Mouse (Mus musculus) heart, embryonic 11.5 days (tissue): ENCODE results near the gene Tomm40l. TPM values are rescaled to one million over a fixed set of nuclear protein-coding genes. Genes with fewer than 3 reads are reported as not detected.
A peak's percentile ranks its signal among the peaks of the same experiment; 100 is the strongest.

ENCODE experiments used
- ATAC-seq: fragments of 200-750 bp; cut with Nextera tagmentation; replicated peaks from 2 replicates; pipeline ENCODE4 v1.8.0; 2017; ENCODE audit warnings: moderate library complexity; ENCODE audit not compliant: insufficient number of reproducible peaks, low FRiP score, low TSS enrichment
- H3K27ac ChIP-seq: fragments of 300-500 bp; sonication (generic); 2 replicates; pipeline ENCODE4 v1.5.1; 2014; ENCODE audit warnings: mild to moderate bottlenecking, low read depth, low read length
- H3K27me3 ChIP-seq: fragments of 300-500 bp; sonication (generic); 2 replicates; pipeline ENCODE4 v1.6.1; 2014; ENCODE audit warnings: mild to moderate bottlenecking, low read length, mixed read lengths; ENCODE audit not compliant: control insufficient read depth, insufficient read depth
- H3K36me3 ChIP-seq: fragments of 300-500 bp; sonication (generic); 2 replicates; pipeline ENCODE4 v1.6.1; 2014; ENCODE audit warnings: mild to moderate bottlenecking, low read length, moderate library complexity, mixed read lengths; ENCODE audit not compliant: control insufficient read depth, insufficient read depth
- H3K4me1 ChIP-seq: fragments of 300-500 bp; sonication (generic); 2 replicates; pipeline ENCODE4 v1.6.1; 2014; ENCODE audit warnings: low read length; ENCODE audit not compliant: control insufficient read depth, insufficient read depth
- H3K4me2 ChIP-seq: fragments of 300-500 bp; sonication (generic); 2 replicates; pipeline ENCODE4 v1.6.1; 2014; ENCODE audit warnings: mild to moderate bottlenecking, moderate library complexity
- H3K4me3 ChIP-seq: fragments of 300-500 bp; sonication (generic); 2 replicates; pipeline ENCODE4 v1.5.1; 2014; ENCODE audit warnings: low read depth, low read length
- H3K9ac ChIP-seq: fragments of 300-500 bp; sonication (generic); 2 replicates; pipeline ENCODE4 v1.6.1; 2014; ENCODE audit warnings: mild to moderate bottlenecking, low read depth, low read length, moderate library complexity
- H3K9me3 ChIP-seq: fragments of 300-500 bp; sonication (generic); replicated peaks from 2 replicates; pipeline ENCODE4 v1.6.1; 2016; ENCODE audit warnings: low read length; ENCODE audit not compliant: control insufficient read depth
- WGBS: fragments of 180-500 bp; shearing (Covaris S2); extraction: QIAGEN DNeasy Blood & Tissue Kit; methylation state at CpG from one replicate; pipeline ENCODE4 v1.1.7; 2014; ENCODE audit not compliant: insufficient replicate concordance; 5-methylcytosine and 5-hydroxymethylcytosine counted together
- polyA plus RNA-seq: library from polyadenylated mRNA; unstranded; fragments of >200 nt; fragmentation: Nextera tagmentation; extraction: Ambion mirVana; gene quantifications from 2 replicates; pipeline ENCODE4 v1.2.1, GENCODE M21; 2014

Tomm40l gene
- polyA plus RNA-seq, 1 experiment from 2014 or later: 44.1 TPM

DNA sequence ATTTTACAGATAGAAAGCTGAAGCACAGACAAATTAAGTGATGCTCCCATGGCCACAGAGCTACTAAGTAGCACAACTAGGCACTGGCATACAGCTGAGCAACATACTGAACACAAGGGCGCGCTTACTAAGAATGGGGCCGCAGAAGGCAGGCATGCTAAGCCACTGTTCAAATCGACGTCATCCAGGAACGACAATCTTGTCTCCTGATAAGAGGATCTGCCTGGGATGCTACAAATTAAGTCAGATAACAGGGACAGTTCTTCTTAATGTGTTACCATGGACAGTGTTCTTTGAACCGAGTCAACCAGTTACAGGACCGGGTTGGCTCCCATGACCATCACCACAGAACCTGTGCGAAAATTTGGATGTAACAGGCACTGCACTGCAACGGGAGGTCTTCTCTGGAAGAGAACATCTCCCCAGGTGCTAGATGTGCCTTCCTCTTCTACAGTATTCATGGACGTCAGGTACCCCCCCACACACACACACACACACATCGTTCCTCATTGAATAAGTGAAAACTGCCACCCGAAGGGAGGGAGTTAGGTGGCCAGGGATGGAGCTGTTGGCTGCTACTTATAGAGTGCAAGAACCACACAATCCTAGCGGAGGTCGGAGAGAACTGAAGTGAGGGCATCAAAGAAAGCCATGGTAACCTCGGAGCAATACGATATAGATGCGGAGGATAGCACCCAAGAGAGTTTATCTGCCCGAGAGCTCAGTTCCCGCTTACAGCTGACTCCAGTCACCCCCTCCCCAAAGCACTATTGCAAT is 27.1 kb downstream of the Tomm40l start:
- whole genome bisulfite sequencing: 5% methylated on average over 20 of the region's 20 CpGs
- no peaks in the 10 kb centered on the region for H3K36me3 ChIP-seq
- peaks cover 31% of the 10 kb centered on the region; the same call in 1 of the 2 replicates for H3K27me3 ChIP-seq
- no peaks in the 10 kb centered on the region for H3K9me3 ChIP-seq
- no peak overlapping the region for H3K27ac ChIP-seq
- H3K4me1 ChIP-seq: peaks cover 29% of the 10 kb centered on the region
- no peak; the same call in 1 of the 2 replicates for ATAC-seq
- peak overlapping the region; percentile 70 for H3K9ac ChIP-seq
- peak overlapping the region; percentile 70 for H3K4me3 ChIP-seq
- peak overlapping the region; percentile 96 for H3K4me2 ChIP-seq

DNA sequence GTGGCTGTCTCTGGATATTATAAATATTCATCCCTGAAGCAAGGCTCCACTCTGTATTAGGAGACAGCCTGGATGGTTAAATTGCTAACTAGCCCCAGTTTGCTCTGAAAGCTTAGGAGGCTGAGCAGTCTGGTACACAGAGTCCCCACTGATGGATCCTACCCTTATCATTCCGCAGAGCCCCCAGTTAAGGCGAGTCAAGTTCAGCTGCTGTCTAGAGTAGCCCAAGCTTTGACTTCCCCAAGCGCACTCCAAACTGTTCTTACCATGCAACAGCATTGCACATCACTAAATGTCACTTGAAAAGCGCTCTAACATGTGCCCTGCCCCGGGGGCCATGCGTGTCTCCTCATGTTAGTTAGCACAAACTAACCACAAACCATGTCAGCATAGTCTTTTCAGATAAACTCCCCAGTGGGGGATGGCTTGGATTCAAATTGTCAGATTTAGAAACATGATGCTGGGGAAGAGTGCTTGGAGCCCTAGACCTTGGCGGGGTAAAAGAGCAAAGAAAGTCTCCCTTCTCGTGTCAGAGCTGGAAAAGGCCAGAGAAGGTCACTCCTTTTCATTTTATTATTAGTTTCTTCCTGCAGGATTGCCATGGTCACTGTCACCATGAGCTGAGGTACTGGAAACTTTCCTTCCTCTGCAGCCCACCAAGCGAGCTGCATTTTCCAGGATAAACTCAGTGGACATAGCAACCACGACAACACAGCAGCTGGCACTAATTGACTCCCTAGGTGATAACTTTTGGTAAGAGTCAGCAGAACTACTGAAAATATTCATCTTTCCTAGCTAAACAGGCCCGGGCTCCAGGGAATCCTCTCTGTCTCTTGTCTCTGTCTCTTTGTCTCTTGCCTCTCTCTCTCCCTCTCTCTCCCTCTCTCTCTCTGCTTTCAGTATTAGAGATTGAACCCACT is 28.1 kb downstream of the Tomm40l start:
- H3K4me2 ChIP-seq: peak overlapping the region; percentile 96
- H3K9me3 ChIP-seq: no peaks in the 10 kb centered on the region
- WGBS: 32% methylated on average over 11 of the region's 11 CpGs
- H3K27me3 ChIP-seq: peaks cover 31% of the 10 kb centered on the region; the same call in 1 of the 2 replicates
- H3K4me3 ChIP-seq: no peak overlapping the region
- ATAC-seq: no peak
- no peaks in the 10 kb centered on the region for H3K36me3 ChIP-seq
- peaks cover 38% of the 10 kb centered on the region for H3K4me1 ChIP-seq
- no peak overlapping the region for H3K27ac ChIP-seq
- H3K9ac ChIP-seq: no peak overlapping the region

DNA sequence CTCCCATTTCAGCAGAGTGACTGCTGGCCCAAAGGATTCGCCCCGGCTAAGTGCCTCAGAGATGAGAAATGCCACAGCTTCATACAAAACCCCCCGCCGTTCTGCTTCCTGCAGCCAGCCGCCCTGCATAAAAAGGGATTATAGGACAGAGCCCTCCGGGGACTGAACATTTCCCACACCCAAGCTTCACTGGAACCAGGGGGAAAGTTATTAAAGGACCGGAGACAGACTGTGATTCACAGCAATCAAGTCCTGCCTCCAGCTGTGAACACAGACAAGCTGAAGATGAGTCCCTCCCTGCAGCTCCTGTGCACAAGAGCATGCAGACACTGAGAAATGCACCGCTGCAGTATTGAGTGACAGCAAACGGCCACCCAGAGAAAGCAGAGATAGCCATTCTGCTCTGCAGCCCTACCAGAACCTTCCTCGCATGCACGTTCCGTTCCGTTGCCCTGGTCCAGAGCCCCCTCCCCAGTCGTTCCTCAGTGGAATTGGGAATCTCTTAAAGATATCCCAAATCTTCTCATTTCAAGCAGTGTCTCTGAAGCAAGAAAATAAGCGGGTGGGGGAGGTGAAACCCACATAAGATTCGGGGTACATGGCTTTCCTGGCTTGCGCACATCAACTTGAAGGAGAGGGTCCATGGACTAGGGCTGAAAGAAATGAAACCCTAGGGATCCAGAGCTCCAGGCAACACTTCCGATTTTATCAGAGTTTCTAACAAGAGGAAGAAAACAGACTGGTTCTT is 29.0 kb downstream of the Tomm40l start:
- 7% methylated on average over 18 of the region's 18 CpGs for WGBS
- Histone ChIP-seq H3K4me2 (peak overlapping the region; percentile 57), H3K9ac (peak overlapping the region; percentile 44), H3K27ac (no peak overlapping the region), H3K27me3 (peaks cover 31% of the 10 kb centered on the region; the same call in 1 of the 2 replicates), H3K4me3 (peak overlapping the region; percentile 29), H3K4me1 (peaks cover 43% of the 10 kb centered on the region), H3K9me3 (no peaks in the 10 kb centered on the region), H3K36me3 (no peaks in the 10 kb centered on the region)
- no peak for ATAC-seq

- H3K27me3 ChIP-seq: peaks cover 29% of the 10 kb centered on the region; the same call in 1 of the 2 replicates
- H3K4me1 ChIP-seq: peaks cover 43% of the 10 kb centered on the region
- H3K4me2 ChIP-seq: no peak overlapping the region
Observed at GRCm38 (mm10) chr1:171192283-171192682, 30.0 kb downstream of the Tomm40l start.

DNA sequence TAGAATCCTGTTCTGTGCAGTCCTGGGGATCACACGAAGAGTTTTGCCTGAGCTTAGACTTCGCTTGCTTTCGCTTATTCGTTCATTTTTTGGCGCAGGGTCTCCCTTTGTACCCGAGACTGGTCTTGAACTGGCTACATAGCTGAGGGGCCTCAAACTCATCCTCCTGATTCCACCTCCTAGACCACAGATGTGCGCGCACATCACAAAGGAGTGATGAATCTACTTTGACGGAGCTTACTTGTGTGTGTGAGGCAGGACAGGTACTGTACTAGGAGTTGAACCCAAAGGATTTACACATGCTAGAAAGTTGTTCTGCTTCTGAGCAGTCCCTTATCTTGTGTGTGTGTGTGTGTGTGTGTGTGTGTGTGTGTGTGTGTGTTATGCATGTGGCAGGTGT is 31.5 kb downstream of the Tomm40l start:
- H3K4me1 ChIP-seq: peaks cover 47% of the 10 kb centered on the region
- WGBS: 90% methylated on average over 9 of the region's 9 CpGs
- no peaks in the 10 kb centered on the region for H3K9me3 ChIP-seq
- no peaks in the 10 kb centered on the region for H3K36me3 ChIP-seq
- H3K4me2 ChIP-seq: no peak overlapping the region
- H3K4me3 ChIP-seq: no peak overlapping the region
- H3K9ac ChIP-seq: no peak overlapping the region
- H3K27ac ChIP-seq: no peak overlapping the region
- H3K27me3 ChIP-seq: peaks cover 26% of the 10 kb centered on the region; the same call in 1 of the 2 replicates
- no peak for ATAC-seq

More at GRCm38 (mm10) chr1:171192283-171192682, 30.0 kb downstream of the Tomm40l start:
- Histone ChIP-seq H3K4me3 (no peak overlapping the region), H3K27ac (no peak overlapping the region), H3K9me3 (no peaks in the 10 kb centered on the region), H3K36me3 (no peaks in the 10 kb centered on the region), H3K9ac (no peak overlapping the region)
- ATAC-seq: no peak
- 40% methylated on average over 10 of the region's 10 CpGs for WGBS

DNA sequence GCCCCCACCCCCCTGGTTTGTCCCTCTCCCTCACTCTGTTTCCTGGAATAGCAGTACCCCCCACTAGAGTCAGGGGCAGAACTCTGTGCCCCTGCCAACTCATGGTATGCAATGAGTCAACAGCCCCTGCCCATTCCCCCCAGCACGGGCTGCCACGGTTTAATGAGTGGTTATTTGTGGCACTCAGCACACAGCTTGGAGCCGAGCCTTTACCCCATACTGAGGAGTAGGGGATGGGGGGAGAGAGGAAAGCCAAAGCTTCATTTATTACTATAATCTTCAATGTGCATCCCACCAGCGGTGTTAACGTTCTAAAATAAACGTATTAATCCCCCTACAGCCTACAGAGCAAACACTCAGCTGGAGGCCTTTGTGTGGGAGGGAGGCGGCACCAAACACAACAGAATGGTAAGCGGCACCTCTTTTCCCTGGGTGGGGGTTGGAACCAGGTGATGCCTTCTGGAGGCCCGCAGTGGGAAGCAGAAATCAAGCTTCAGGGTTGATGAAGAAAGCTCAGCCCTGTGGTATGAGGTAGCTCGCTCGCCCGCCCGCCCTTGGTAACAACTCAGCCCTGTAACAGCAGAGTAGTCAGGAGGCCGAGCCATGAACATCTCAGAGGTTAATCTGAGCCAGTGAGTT is 32.7 kb downstream of the Tomm40l start:
- H3K4me1 ChIP-seq: peaks cover 44% of the 10 kb centered on the region
- H3K27me3 ChIP-seq: peaks cover 14% of the 10 kb centered on the region; the same call in 1 of the 2 replicates
- H3K4me2 ChIP-seq: peak overlapping the region; percentile 36
- WGBS: 40% methylated on average over 14 of the region's 14 CpGs
- peak overlapping the region; percentile 88 for H3K27ac ChIP-seq
- H3K4me3 ChIP-seq: no peak overlapping the region
- H3K36me3 ChIP-seq: no peaks in the 10 kb centered on the region
- no peak; the same call in 1 of the 2 replicates for ATAC-seq
- H3K9me3 ChIP-seq: no peaks in the 10 kb centered on the region
- peak overlapping the region; percentile 24 for H3K9ac ChIP-seq

- peak overlapping the region; percentile 36 for H3K4me2 ChIP-seq
- H3K4me1 ChIP-seq: peaks cover 41% of the 10 kb centered on the region
- H3K36me3 ChIP-seq: no peaks in the 10 kb centered on the region
- H3K4me3 ChIP-seq: no peak overlapping the region
- H3K9ac ChIP-seq: peak overlapping the region; percentile 24; the same call in 1 of the 2 replicates
- H3K27ac ChIP-seq: peak overlapping the region; percentile 88
- peaks cover 12% of the 10 kb centered on the region; the same call in 1 of the 2 replicates for H3K27me3 ChIP-seq
- 17% methylated on average over 8 of the region's 8 CpGs for WGBS
- no peaks in the 10 kb centered on the region for H3K9me3 ChIP-seq
- ATAC-seq: no peak
Observed at GRCm38 (mm10) chr1:171189046-171189445, 33.3 kb downstream of the Tomm40l start.
